8 mouse cellular contexts compared by ENCODE assay signal in genomic region chr1:132190040-132190513, GRCm38 (mm10). TPM values are rescaled to one million over a fixed set of nuclear protein-coding genes. Genes with fewer than 3 reads are reported as not detected.
DNase-seq lines count a peak whose midpoint lies in the region; ATAC-seq and TF ChIP-seq lines count a peak whose summit lies in the region.
"Had no signal": no experiment of that assay in that cellular context is flagged by ENCODE, and none has a peak within 500 bp of the region (broad histone marks: within the 10 kb centered on the region; RNA-seq: fewer than 3 reads in every experiment).

No protein-coding gene starts in this region.

- peak overlapping the region; percentile 82 for H3K4me3 ChIP-seq in testis, adult 2 months (ENCODE audit: control insufficient read depth, low read depth, low read length)
- peak overlapping the region; percentile 61 for H3K4me3 ChIP-seq in embryonic facial prominence, embryonic 13.5 days
- peak overlapping the region; percentile 64 for H3K4me3 ChIP-seq in intestine, embryonic 16.5 days (ENCODE audit: low read length)
- H3K4me3 ChIP-seq in liver, embryonic 13.5 days (replicated peaks), result peak overlapping the region; percentile 51
- peak overlapping the region; percentile 79 for H3K4me3 ChIP-seq in neural tube, embryonic 15.5 days (replicated peaks)

- H3K4me2 ChIP-seq in embryonic facial prominence, embryonic 13.5 days, result peak overlapping the region; percentile 98
- H3K4me2 ChIP-seq in intestine, embryonic 16.5 days (ENCODE audit: low read depth, low read length), result peak overlapping the region; percentile 99
- peak overlapping the region; percentile 71 for H3K4me2 ChIP-seq in liver, embryonic 13.5 days
- H3K4me2 ChIP-seq in neural tube, embryonic 15.5 days, result peak overlapping the region; percentile 68

- TF ChIP-seq POLR2A in testis, adult 2 months (IDR thresholded peaks at IDR 0.05; ENCODE audit: control insufficient read depth, low read depth, low read length), result no peak

- peaks cover 7% of the 10 kb centered on the region; the same call in 1 of the 2 replicates for H3K27me3 ChIP-seq in testis, adult 2 months (ENCODE audit: control insufficient read depth, insufficient read depth, low read length)
- peaks cover 85% of the 10 kb centered on the region for H3K27me3 ChIP-seq in embryonic facial prominence, embryonic 13.5 days
- H3K27me3 ChIP-seq in intestine, embryonic 16.5 days (replicated peaks; ENCODE audit: control insufficient read depth, insufficient read depth, low read length), result peaks cover 59% of the 10 kb centered on the region
- H3K27me3 ChIP-seq in liver, embryonic 13.5 days, result peaks cover 87% of the 10 kb centered on the region
- H3K27me3 ChIP-seq in neural tube, embryonic 15.5 days (replicated peaks), result peaks cover 3% of the 10 kb centered on the region; the same call in 1 of the 2 replicates

- no peak overlapping the region for H3K27ac ChIP-seq in testis, adult 2 months (ENCODE audit: control insufficient read depth, insufficient read depth, low read depth, low read length)
- 0 out of 2 replicates have a peak overlapping the region, but pooled peaks have one; percentile 8 for H3K27ac ChIP-seq in embryonic facial prominence, embryonic 13.5 days
- no peak overlapping the region for H3K27ac ChIP-seq in intestine, embryonic 16.5 days (ENCODE audit: low read length)
- no peak overlapping the region for H3K27ac ChIP-seq in liver, embryonic 13.5 days
- peak overlapping the region; percentile 99 for H3K27ac ChIP-seq in neural tube, embryonic 15.5 days (replicated peaks)
- H3K27ac ChIP-seq: macrophage had no signal

- ATAC-seq in embryonic facial prominence, embryonic 13.5 days (ENCODE audit: insufficient number of reproducible peaks, insufficient read depth, low FRiP score, low TSS enrichment, low read depth), result no peak
- peak; percentile 74 for ATAC-seq in intestine, embryonic 16.5 days
- ATAC-seq in liver, embryonic 13.5 days (ENCODE audit: low read depth), result no peak
- peak; percentile 69 for ATAC-seq in neural tube, embryonic 15.5 days (ENCODE audit: low FRiP score)
- no peak for ATAC-seq in monocyte, adult 5-6 weeks (replicated peaks; ENCODE audit: insufficient number of reproducible peaks, low FRiP score, low TSS enrichment, poor library complexity, severe bottlenecking)

- under 1% methylated on average over 40 of the region's 50 CpGs for WGBS in embryonic facial prominence, embryonic 13.5 days
- under 1% methylated on average over 49 of the region's 50 CpGs for WGBS in intestine, embryonic 16.5 days
- WGBS in liver, embryonic 13.5 days (ENCODE audit: insufficient replicate concordance), result under 1% methylated on average over 41 of the region's 50 CpGs
- WGBS in neural tube, embryonic 15.5 days, result under 1% methylated on average over 47 of the region's 50 CpGs

- H3K9ac ChIP-seq in embryonic facial prominence, embryonic 13.5 days, result peak overlapping the region; percentile 72
- H3K9ac ChIP-seq in intestine, embryonic 16.5 days (ENCODE audit: low read depth, low read length), result peak overlapping the region; percentile 54
- no peak overlapping the region for H3K9ac ChIP-seq in liver, embryonic 13.5 days
- H3K9ac ChIP-seq in neural tube, embryonic 15.5 days (replicated peaks), result peak overlapping the region; percentile 95

- no peaks in the 10 kb centered on the region for H3K9me3 ChIP-seq in embryonic facial prominence, embryonic 13.5 days
- no peaks in the 10 kb centered on the region for H3K9me3 ChIP-seq in intestine, embryonic 16.5 days (ENCODE audit: control insufficient read depth, low read length)
- no peaks in the 10 kb centered on the region for H3K9me3 ChIP-seq in liver, embryonic 13.5 days (replicated peaks)
- no peaks in the 10 kb centered on the region for H3K9me3 ChIP-seq in neural tube, embryonic 15.5 days (replicated peaks)

- H3K36me3 ChIP-seq in testis, adult 2 months (ENCODE audit: control insufficient read depth, insufficient read depth, low read length), result no peaks in the 10 kb centered on the region
- H3K36me3 ChIP-seq in embryonic facial prominence, embryonic 13.5 days, result no peaks in the 10 kb centered on the region
- no peaks in the 10 kb centered on the region for H3K36me3 ChIP-seq in intestine, embryonic 16.5 days (ENCODE audit: control insufficient read depth, insufficient read depth, low read length)
- H3K36me3 ChIP-seq in liver, embryonic 13.5 days, result no peaks in the 10 kb centered on the region
- H3K36me3 ChIP-seq in neural tube, embryonic 15.5 days, result no peaks in the 10 kb centered on the region

- H3K4me1 ChIP-seq in testis, adult 2 months (ENCODE audit: control insufficient read depth, insufficient read depth, low read length), result peaks cover 16% of the 10 kb centered on the region
- peaks cover 39% of the 10 kb centered on the region for H3K4me1 ChIP-seq in embryonic facial prominence, embryonic 13.5 days
- H3K4me1 ChIP-seq in intestine, embryonic 16.5 days (ENCODE audit: control insufficient read depth, insufficient read depth, low read length), result peaks cover 23% of the 10 kb centered on the region
- peaks cover 10% of the 10 kb centered on the region; the same call in 1 of the 2 replicates for H3K4me1 ChIP-seq in liver, embryonic 13.5 days (replicated peaks)
- H3K4me1 ChIP-seq in neural tube, embryonic 15.5 days, result peaks cover 60% of the 10 kb centered on the region

- no peak for TF ChIP-seq CTCF in testis, adult 2 months (IDR thresholded peaks at IDR 0.05; ENCODE audit: control insufficient read depth, insufficient read depth, insufficient replicate concordance, low read depth, low read length)

- DNase-seq in testis, postnatal 14 days (ENCODE audit: low spot score), result no peak
- DNase-seq in liver, embryonic 13.5 days, result no peak

RNA-seq across cellular contexts. Expression of gene Lemd1, which starts 1.2 kb away (rescaled TPM):
- 162 and 173 TPM in 2 replicates for polyA plus RNA-seq in testis, adult 2 months (2012; rRNA removed)
- polyA plus RNA-seq in embryonic facial prominence, embryonic 13.5 days (2015; fragmentation: Nextera tagmentation; extraction: Ambion mirVana), result 1.2 and 1.8 TPM in 2 replicates
- not detected in 2 replicates for polyA plus RNA-seq in intestine, embryonic 16.5 days (2015; fragmentation: Nextera tagmentation; extraction: Ambion mirVana)
- not detected in 2 replicates for polyA plus RNA-seq in liver, embryonic 13.5 days (2015; fragmentation: Nextera tagmentation; extraction: Ambion mirVana)
- polyA plus RNA-seq in neural tube, embryonic 15.5 days (2015; fragmentation: Nextera tagmentation; extraction: Ambion mirVana), result 16.9 and 17.6 TPM in 2 replicates
- total RNA-seq in monocyte, adult 5-6 weeks (2017), result 1.8 TPM in 1 of 3 replicates, not detected in the others
- polyA plus RNA-seq: macrophage had no signal

RNA-seq across cellular contexts. Expression of gene AC124108.1, which starts 1.2 kb away (rescaled TPM):
- 0.07 and 0.14 TPM in 2 replicates for polyA plus RNA-seq in testis, adult 2 months (2012; rRNA removed)
- 0.34 and 0.37 TPM in 2 replicates for polyA plus RNA-seq in embryonic facial prominence, embryonic 13.5 days (2015; fragmentation: Nextera tagmentation; extraction: Ambion mirVana)
- 0.04 and 0.07 TPM in 2 replicates for polyA plus RNA-seq in intestine, embryonic 16.5 days (2015; fragmentation: Nextera tagmentation; extraction: Ambion mirVana)
- not detected in 2 replicates for polyA plus RNA-seq in liver, embryonic 13.5 days (2015; fragmentation: Nextera tagmentation; extraction: Ambion mirVana)
- polyA plus RNA-seq in neural tube, embryonic 15.5 days (2015; fragmentation: Nextera tagmentation; extraction: Ambion mirVana), result 1.4 and 1.6 TPM in 2 replicates
- total RNA-seq in monocyte, adult 5-6 weeks (2017), result not detected in 3 replicates
- polyA plus RNA-seq: macrophage had no signal

RNA-seq across cellular contexts. Expression of gene Gm10188, which starts 39.5 kb away (rescaled TPM):
- polyA plus RNA-seq in testis, adult 2 months (2012; rRNA removed), result 3.6 and 4.0 TPM in 2 replicates
- polyA plus RNA-seq in embryonic facial prominence, embryonic 13.5 days (2015; fragmentation: Nextera tagmentation; extraction: Ambion mirVana), result not detected in 2 replicates
- not detected in 2 replicates for polyA plus RNA-seq in intestine, embryonic 16.5 days (2015; fragmentation: Nextera tagmentation; extraction: Ambion mirVana)
- polyA plus RNA-seq in liver, embryonic 13.5 days (2015; fragmentation: Nextera tagmentation; extraction: Ambion mirVana), result not detected in 2 replicates
- polyA plus RNA-seq in neural tube, embryonic 15.5 days (2015; fragmentation: Nextera tagmentation; extraction: Ambion mirVana), result 0.50 and 0.59 TPM in 2 replicates
- total RNA-seq in monocyte, adult 5-6 weeks (2017), result not detected in 3 replicates
- polyA plus RNA-seq: macrophage had no signal

RNA-seq across cellular contexts. Expression of gene Cdk18, which starts 50.6 kb away (rescaled TPM):
- 24.9 and 27.1 TPM in 2 replicates for polyA plus RNA-seq in testis, adult 2 months (2012; rRNA removed)
- 2.3 and 2.8 TPM in 2 replicates for polyA plus RNA-seq in embryonic facial prominence, embryonic 13.5 days (2015; fragmentation: Nextera tagmentation; extraction: Ambion mirVana)
- 16.9 and 20.2 TPM in 2 replicates for polyA plus RNA-seq in intestine, embryonic 16.5 days (2015; fragmentation: Nextera tagmentation; extraction: Ambion mirVana)
- polyA plus RNA-seq in liver, embryonic 13.5 days (2015; fragmentation: Nextera tagmentation; extraction: Ambion mirVana), result 1.1 and 1.4 TPM in 2 replicates
- 0.68 and 1.6 TPM in 2 replicates for polyA plus RNA-seq in neural tube, embryonic 15.5 days (2015; fragmentation: Nextera tagmentation; extraction: Ambion mirVana)
- 0.43 to 2.9 TPM in 2 of 3 replicates, not detected in the other for total RNA-seq in monocyte, adult 5-6 weeks (2017)

Comparison
In these comparisons a context has a peak if more than half of its experiments do, and no peak if none do; other contexts are left out.
1. H3K27ac ChIP-seq: peak in embryonic facial prominence, embryonic 13.5 days (single experiment) and neural tube, embryonic 15.5 days (single experiment); none in testis, adult 2 months (single experiment), intestine, embryonic 16.5 days (single experiment) and liver, embryonic 13.5 days (single experiment).
2. ATAC-seq: peak in intestine, embryonic 16.5 days (single experiment) and neural tube, embryonic 15.5 days (single experiment); none in embryonic facial prominence, embryonic 13.5 days (single experiment), liver, embryonic 13.5 days (single experiment) and monocyte, adult 5-6 weeks (single experiment).
3. Peak in every context shown above with its lines, with median percentiles within 50 percentile points of each other: H3K4me3 ChIP-seq and H3K4me2 ChIP-seq.